Mouse (Mus musculus) embryo, embryonic 11.5 days (tissue): ENCODE measurements at regions not wholly inside any gene's neighbourhood (a gene's known extent, or its start where the extent isn't known, plus 50 kb on each side); places are given as distances from the start of the nearest gene placed in this dataset.

Experiments
- DNase-seq: peaks from one replicate; pipeline ENCODE4 v3.0.0-alpha.2; 2012; ENCODE audit warnings: low read depth, low spot score

- DNase-seq: no peak
These were observed 70.2 kb upstream of the Tmem189 start for GRCm38 (mm10) chr2:167759603-167760390.

GRCm38 (mm10) chr2:167757157-167757780 lies 67.6 kb upstream of the Tmem189 start:
- DNase-seq: no peak

- no peak for DNase-seq
These were observed 67.1 kb upstream of the Tmem189 start for GRCm38 (mm10) chr2:167756721-167757120.

GRCm38 (mm10) chr2:167754929-167755551 lies 65.4 kb upstream of the Tmem189 start:
- no peak for DNase-seq

DNA sequence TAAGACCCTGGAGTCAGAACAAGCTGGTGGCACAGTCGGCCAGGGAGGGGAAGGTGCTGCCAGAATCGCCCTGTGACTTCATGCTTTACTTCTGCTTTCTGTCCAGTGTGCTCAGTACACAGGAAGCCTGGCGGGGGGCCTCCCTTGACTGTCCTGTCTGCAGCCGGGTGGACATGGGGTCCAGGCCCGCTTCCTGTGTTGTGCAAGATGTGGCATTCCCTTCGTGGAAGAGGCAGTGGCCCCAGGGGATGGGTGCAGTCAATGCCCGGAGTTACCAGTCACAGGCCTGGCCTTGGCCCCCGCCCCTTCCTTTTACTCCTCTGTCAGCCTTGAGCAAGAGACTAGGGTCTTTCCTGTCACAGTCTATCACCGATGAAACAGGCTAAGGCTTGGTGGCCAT lies 64.3 kb upstream of the Tmem189 start:
- no peak for DNase-seq

DNA sequence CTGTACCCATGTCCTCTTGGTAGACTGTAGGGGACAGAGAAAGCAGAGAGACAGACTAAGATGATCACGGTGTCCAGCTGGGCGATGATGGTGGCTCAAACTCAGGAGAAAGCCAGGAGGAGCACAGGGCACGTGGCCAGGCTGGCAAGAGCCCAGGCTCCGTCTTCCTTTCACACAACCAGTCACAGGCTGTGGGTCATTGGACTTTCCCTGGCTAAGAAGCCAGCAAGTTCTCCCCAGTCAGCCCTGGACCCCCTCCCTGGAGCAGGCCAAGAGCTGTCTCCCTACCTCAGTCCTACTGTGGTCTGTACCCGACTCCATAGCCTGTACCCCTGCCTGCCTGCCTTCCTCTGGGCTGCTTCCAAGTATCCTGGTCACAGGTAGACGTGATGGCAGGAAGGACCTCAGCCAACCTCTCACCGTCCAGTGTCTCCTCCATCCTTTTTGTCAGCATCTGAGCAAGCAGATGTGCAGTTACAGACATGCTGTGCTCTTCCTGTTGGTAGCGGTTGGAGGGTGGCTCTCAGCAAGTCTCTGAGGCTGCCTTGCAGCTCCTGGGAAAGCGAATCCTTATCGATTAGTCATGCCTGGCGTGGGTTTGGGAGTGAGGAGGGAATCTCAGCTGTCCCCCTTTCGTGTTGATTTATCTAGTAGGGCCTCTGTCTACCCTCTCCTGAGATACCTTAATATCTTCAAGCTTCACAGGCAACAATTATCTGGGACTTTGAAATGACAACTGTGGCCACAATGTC lies 63.4 kb upstream of the Tmem189 start:
- no peak for DNase-seq

DNA sequence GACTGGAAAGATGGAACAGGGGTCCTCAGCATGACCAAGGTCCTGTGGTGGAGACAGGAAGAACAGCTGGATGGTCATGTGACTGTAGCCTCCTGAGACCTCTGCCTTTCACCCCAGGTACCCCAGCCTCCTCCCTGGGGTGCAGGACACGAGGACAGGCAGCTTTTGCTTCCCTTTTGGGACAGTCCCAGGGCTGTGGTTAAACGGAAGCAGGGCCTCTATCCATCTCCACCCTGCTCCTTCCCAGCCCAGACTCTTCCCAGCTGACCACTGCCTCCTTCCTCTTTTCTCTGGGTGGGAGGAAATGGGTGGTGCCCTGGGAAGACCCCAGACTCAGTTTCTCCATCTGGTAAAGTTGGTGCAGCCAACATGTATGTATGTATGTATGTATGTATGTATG lies 62.0 kb upstream of the Tmem189 start:
- DNase-seq: no peak

- DNase-seq: no peak
These were observed 58.7 kb upstream of the Tmem189 start for GRCm38 (mm10) chr2:167748297-167748696.

- DNase-seq: no peak
These were observed 57.7 kb upstream of the Tmem189 start for GRCm38 (mm10) chr2:167747164-167747843.

- no peak for DNase-seq
These were observed 56.7 kb upstream of the Tmem189 start for GRCm38 (mm10) chr2:167746344-167746743.

DNA sequence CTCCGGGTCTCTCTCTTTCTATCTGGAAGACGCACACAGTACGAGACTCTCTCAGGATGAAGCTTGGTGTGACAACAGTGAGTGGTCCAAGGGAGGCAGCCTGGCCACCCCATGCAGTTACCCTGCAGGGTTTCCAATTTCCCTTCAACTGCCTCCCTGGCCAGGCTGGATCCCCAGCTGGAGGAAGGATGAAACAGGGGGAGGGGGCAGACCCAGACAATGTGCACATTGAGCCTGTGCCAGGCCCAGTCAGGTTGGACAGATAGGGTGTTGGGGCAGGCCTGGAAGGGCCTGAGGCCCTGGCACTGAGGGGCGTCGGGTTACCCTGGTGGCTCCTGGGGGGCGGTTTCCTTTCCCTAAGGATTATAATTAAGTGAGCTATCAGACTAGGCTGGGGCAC lies 55.8 kb upstream of the Tmem189 start:
- no peak for DNase-seq

DNA sequence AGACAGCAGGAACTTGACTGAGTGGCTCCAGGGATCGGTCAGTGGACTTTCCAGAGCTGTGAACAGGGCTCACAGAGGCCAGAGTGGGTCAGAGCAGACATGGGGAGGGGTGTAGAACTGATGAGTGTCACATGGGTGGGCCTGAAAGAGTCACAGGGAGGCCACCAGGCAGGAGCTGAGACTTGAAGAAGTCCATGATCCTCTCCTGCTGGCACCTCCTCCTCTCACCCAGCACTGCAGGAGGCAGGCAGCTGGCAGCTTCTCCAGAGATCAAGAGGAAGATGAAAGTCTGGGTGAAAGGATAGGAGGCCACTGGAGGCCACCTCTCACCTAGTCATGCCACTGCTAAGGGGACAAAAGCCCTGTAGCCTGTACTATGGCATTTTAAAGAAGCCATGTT lies 54.5 kb upstream of the Tmem189 start:
- DNase-seq: no peak

DNA sequence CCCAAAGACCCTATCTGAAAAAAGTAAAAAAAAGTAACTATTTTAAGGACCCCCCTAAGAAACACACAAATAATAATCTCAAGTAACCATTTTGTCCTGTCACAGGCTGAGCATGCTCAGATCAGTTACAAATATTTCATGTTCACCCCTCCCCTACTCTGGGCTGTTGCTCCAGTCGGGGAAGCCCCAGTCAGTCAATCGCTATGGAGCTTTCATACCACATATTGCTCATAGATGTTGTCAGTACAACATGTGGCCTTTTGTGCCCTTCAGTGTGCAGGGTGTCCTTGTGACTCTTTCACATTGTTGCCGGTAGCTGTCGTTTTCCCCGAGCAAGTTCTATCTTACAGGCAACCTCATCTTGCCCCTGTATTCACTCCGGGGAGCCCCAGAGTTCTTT lies 52.9 kb upstream of the Tmem189 start:
- no peak for DNase-seq

DNA sequence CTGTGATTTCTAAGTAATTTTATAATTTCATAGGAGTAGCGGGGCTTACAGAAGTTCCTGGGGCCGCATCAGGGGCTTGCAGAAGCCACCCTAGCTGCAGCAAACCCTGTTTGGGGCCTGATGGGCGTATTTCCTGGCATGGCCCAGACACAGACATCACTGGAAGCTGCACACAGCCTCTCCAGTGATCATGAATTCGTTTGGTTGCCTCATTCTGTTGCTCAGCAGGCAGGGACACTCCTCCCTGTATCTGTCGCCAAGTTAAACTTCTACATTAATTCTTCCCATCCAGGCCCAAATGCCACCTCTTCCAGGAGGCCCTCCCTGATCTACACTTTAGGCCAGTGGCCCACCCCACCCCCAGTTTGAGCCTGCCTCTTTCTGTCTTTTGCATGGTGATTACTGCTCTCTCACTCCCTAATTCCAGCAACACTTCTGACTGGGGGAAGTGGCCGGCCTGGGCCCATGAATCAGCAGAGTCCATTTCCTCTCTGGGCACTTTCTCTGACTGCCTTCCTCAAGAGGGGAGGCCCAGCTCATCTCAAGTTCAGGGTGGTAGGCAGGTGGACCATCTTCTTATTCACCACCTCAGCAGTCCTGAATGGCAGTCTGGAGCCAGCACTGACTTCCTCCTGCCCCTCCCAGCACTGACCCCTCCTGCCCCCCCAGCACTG lies 51.0 kb upstream of the Tmem189 start:
- DNase-seq: no peak
